Mouse (Mus musculus) midbrain, embryonic 12.5 days (tissue): ENCODE measurements around the gene Gpd2. TPM values are rescaled to one million over a fixed set of nuclear protein-coding genes. Genes with fewer than 3 reads are reported as not detected.

ENCODE experiments used
- ATAC-seq: fragments of 200-750 bp; cut with Nextera tagmentation; 2 replicates; pipeline ENCODE4 v1.8.0; 2017; ENCODE audit warnings: low read depth, moderate TSS enrichment, moderate library complexity; ENCODE audit not compliant: low FRiP score
- H3K27ac ChIP-seq: fragments of 300-500 bp; sonication (generic); replicated peaks from 2 replicates; pipeline ENCODE4 v1.5.1; 2016; ENCODE audit warnings: mild to moderate bottlenecking
- H3K27me3 ChIP-seq: fragments of 300-500 bp; sonication (generic); 2 replicates; pipeline ENCODE4 v1.6.1; 2016; ENCODE audit warnings: mild to moderate bottlenecking
- H3K36me3 ChIP-seq: fragments of 300-500 bp; sonication (generic); 2 replicates; pipeline ENCODE4 v1.6.1; 2016
- H3K4me1 ChIP-seq: fragments of 300-500 bp; sonication (generic); 2 replicates; pipeline ENCODE4 v1.6.1; 2016
- H3K4me2 ChIP-seq: fragments of 300-500 bp; sonication (generic); replicated peaks from 2 replicates; pipeline ENCODE4 v1.6.1; 2016; ENCODE audit warnings: mild to moderate bottlenecking, moderate library complexity
- H3K4me3 ChIP-seq: fragments of 300-500 bp; sonication (generic); 2 replicates; pipeline ENCODE4 v1.5.1; 2016; ENCODE audit warnings: mild to moderate bottlenecking
- H3K9ac ChIP-seq: fragments of 300-500 bp; sonication (generic); replicated peaks from 2 replicates; pipeline ENCODE4 v1.6.1; 2016; ENCODE audit warnings: mild to moderate bottlenecking, moderate library complexity
- H3K9me3 ChIP-seq: fragments of 300-500 bp; sonication (generic); 2 replicates; pipeline ENCODE4 v1.6.1; 2016; ENCODE audit warnings: mild to moderate bottlenecking
- WGBS: fragments of 180-500 bp; shearing (Covaris S2); methylation state at CpG from one replicate; pipeline ENCODE4 v1.1.7; 2016; 5-methylcytosine and 5-hydroxymethylcytosine counted together
- polyA plus RNA-seq: library from polyadenylated mRNA; unstranded; fragments of >200 nt; fragmentation: Nextera tagmentation; extraction: Ambion mirVana; gene quantifications from 2 replicates; pipeline ENCODE4 v1.2.1, GENCODE M21; 2016

The Gpd2 gene
- polyA plus RNA-seq, 1 experiment from 2014 or later: 11.4 TPM

- H3K4me2 ChIP-seq: no peak overlapping the region
- no peaks in the 10 kb centered on the region for H3K9me3 ChIP-seq
- no peak overlapping the region for H3K27ac ChIP-seq
- H3K4me3 ChIP-seq: no peak overlapping the region
- no peak overlapping the region for H3K9ac ChIP-seq
- H3K27me3 ChIP-seq: no peaks in the 10 kb centered on the region
- no peaks in the 10 kb centered on the region for H3K36me3 ChIP-seq
- WGBS: 48% methylated on average over 3 of the region's 3 CpGs
- no peak for ATAC-seq
- H3K4me1 ChIP-seq: 0 out of 2 replicates have a peak, but pooled peaks cover 3% of the 10 kb centered on the region
Observed at GRCm38 (mm10) chr2:57318336-57318735, 80.9 kb downstream of the Gpd2 start.

DNA sequence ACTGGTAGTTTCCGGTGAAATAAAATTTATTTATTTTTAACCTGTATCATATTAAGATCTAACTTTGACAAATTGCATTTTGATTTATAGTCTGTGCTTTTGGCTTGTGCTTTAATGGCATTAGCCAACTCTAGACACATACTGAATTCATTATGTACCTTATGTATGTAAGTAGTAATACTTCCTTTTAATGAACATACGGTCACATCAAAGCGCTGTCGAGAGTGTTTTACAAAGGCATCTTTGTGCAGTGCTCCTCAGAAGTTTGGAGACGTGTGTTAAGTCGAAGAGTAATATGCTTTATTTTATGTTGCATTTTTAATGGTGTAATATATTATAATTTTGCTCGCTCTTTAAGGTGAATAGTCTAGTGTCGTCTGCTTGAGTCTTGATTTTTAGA, 88.7 kb downstream of the Gpd2 start:
- 93% methylated on average over 8 of the region's 8 CpGs for WGBS
- H3K27ac ChIP-seq: no peak overlapping the region
- no peaks in the 10 kb centered on the region for H3K4me1 ChIP-seq
- no peak overlapping the region for H3K4me2 ChIP-seq
- no peak overlapping the region for H3K4me3 ChIP-seq
- no peak for ATAC-seq
- H3K9ac ChIP-seq: no peak overlapping the region
- H3K36me3 ChIP-seq: no peaks in the 10 kb centered on the region
- no peaks in the 10 kb centered on the region for H3K27me3 ChIP-seq
- H3K9me3 ChIP-seq: no peaks in the 10 kb centered on the region

DNA sequence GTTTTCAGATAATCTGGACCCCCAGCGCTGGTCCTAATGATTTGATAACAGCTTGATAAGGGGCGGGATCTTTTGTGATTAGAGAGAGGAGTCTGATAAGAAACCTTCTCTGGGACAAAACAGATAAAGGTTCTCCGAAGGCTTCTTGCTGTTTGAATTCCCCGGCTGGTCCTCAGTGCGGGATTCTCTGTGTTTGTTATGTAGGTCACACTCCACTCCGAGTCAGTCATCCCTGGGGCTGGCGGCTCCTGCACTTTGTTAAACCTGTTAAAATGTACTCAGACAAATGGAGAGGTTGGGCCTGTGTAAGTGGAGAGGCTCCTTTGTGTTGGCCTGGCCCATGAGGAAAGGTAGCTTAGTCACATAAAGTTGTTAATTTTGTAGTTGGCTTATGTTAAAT, 91.9 kb downstream of the Gpd2 start:
- Histone ChIP-seq H3K36me3 (no peaks in the 10 kb centered on the region), H3K27ac (no peak overlapping the region), H3K9me3 (no peaks in the 10 kb centered on the region), H3K4me3 (no peak overlapping the region), H3K9ac (no peak overlapping the region), H3K4me1 (no peaks in the 10 kb centered on the region), H3K27me3 (no peaks in the 10 kb centered on the region), H3K4me2 (no peak overlapping the region)
- 71% methylated on average over 7 of the region's 7 CpGs for WGBS
- no peak for ATAC-seq

- H3K27ac ChIP-seq: no peak overlapping the region
- no peak overlapping the region for H3K4me2 ChIP-seq
- H3K4me1 ChIP-seq: no peaks in the 10 kb centered on the region
- no peaks in the 10 kb centered on the region for H3K36me3 ChIP-seq
- 66% methylated on average over 3 of the region's 3 CpGs for WGBS
- H3K4me3 ChIP-seq: no peak overlapping the region
- no peak for ATAC-seq
- H3K9me3 ChIP-seq: no peaks in the 10 kb centered on the region
- no peaks in the 10 kb centered on the region for H3K27me3 ChIP-seq
- no peak overlapping the region for H3K9ac ChIP-seq
Observed at GRCm38 (mm10) chr2:57330812-57331211, 93.4 kb downstream of the Gpd2 start.

GRCm38 (mm10) chr2:57331266-57331665, 93.8 kb downstream of the Gpd2 start:
- H3K27me3 ChIP-seq: no peaks in the 10 kb centered on the region
- no peaks in the 10 kb centered on the region for H3K4me1 ChIP-seq
- H3K27ac ChIP-seq: no peak overlapping the region
- WGBS: 87% methylated on average over 8 of the region's 8 CpGs
- H3K36me3 ChIP-seq: no peaks in the 10 kb centered on the region
- H3K9ac ChIP-seq: no peak overlapping the region
- no peak for ATAC-seq
- no peaks in the 10 kb centered on the region for H3K9me3 ChIP-seq
- no peak overlapping the region for H3K4me3 ChIP-seq
- H3K4me2 ChIP-seq: no peak overlapping the region

DNA sequence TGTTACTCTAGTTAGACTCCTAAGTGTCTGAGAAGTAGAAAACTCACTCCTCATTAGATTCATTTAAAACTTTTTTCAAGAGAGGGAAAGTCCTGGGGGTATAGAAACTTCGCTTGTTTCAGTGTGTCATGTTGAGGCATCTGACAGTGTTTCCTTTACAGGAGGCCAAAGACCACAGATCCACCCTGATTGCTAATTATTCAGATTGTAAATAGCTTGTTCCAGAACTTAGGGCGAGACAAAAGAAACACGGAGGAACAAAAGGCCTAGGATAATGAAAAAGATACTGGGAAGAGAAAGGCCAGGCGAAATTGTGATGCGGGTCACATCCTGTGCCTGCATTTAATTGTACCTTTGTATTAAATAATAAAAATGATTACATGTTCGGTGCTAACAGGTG, 96.0 kb downstream of the Gpd2 start:
- ATAC-seq: no peak
- WGBS: 72% methylated on average over 6 of the region's 6 CpGs

GRCm38 (mm10) chr2:57335397-57335796, 98.0 kb downstream of the Gpd2 start:
- H3K27ac ChIP-seq: no peak overlapping the region
- ATAC-seq: no peak
- no peak overlapping the region for H3K4me3 ChIP-seq
- 0 out of 2 replicates have a peak, but pooled peaks cover 3% of the 10 kb centered on the region for H3K4me1 ChIP-seq
- H3K4me2 ChIP-seq: no peak overlapping the region
- WGBS: 91% methylated on average over 15 of the region's 15 CpGs
- H3K27me3 ChIP-seq: no peaks in the 10 kb centered on the region
- H3K9me3 ChIP-seq: no peaks in the 10 kb centered on the region
- H3K9ac ChIP-seq: no peak overlapping the region
- H3K36me3 ChIP-seq: no peaks in the 10 kb centered on the region

More for the DNA sequence above, 96.0 kb downstream of the Gpd2 start:
- H3K4me3 ChIP-seq: no peak overlapping the region
- no peaks in the 10 kb centered on the region for H3K36me3 ChIP-seq
- H3K9ac ChIP-seq: no peak overlapping the region
- no peaks in the 10 kb centered on the region for H3K4me1 ChIP-seq
- no peaks in the 10 kb centered on the region for H3K9me3 ChIP-seq
- no peak overlapping the region for H3K4me2 ChIP-seq
- H3K27ac ChIP-seq: no peak overlapping the region
- H3K27me3 ChIP-seq: no peaks in the 10 kb centered on the region

- H3K27ac ChIP-seq: no peak overlapping the region
- no peak overlapping the region for H3K4me2 ChIP-seq
- H3K4me1 ChIP-seq: 0 out of 2 replicates have a peak, but pooled peaks cover 3% of the 10 kb centered on the region
- H3K9me3 ChIP-seq: no peaks in the 10 kb centered on the region
- no peaks in the 10 kb centered on the region for H3K36me3 ChIP-seq
- ATAC-seq: no peak
- H3K27me3 ChIP-seq: no peaks in the 10 kb centered on the region
- no peak overlapping the region for H3K4me3 ChIP-seq
- 93% methylated on average over 16 of the region's 16 CpGs for WGBS
- no peak overlapping the region for H3K9ac ChIP-seq
Observed at GRCm38 (mm10) chr2:57338779-57339178, 101.3 kb downstream of the Gpd2 start.

DNA sequence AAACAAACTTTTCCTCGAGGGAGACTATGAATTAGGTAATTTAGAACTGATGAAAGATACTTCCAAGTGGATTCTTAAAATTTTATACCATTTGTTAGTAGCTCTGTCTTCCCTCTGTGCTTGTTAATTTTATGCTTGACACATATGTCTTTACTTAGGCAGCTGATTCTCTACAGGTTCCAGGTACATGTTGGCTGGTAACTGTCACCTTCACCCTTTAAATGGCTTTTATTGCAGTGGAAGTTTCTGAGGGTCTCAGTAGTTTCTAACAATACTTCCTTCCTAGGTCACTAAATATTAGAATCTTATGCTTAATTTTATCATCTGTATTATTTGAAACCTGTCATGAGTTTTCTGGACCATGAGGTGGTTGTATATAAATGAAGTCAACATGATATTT, 105.5 kb downstream of the Gpd2 start:
- Histone ChIP-seq H3K27ac (no peak overlapping the region), H3K36me3 (no peaks in the 10 kb centered on the region), H3K4me1 (0 out of 2 replicates have a peak, but pooled peaks cover 3% of the 10 kb centered on the region), H3K4me3 (no peak overlapping the region), H3K9me3 (no peaks in the 10 kb centered on the region), H3K9ac (no peak overlapping the region), H3K27me3 (no peaks in the 10 kb centered on the region), H3K4me2 (no peak overlapping the region)
- 38% methylated on average over 1 of the region's 1 CpGs for WGBS
- no peak for ATAC-seq

GRCm38 (mm10) chr2:57350615-57351014, 113.2 kb downstream of the Gpd2 start:
- Histone ChIP-seq H3K9ac (no peak overlapping the region), H3K4me1 (no peaks in the 10 kb centered on the region), H3K9me3 (no peaks in the 10 kb centered on the region), H3K27ac (no peak overlapping the region), H3K27me3 (no peaks in the 10 kb centered on the region), H3K36me3 (no peaks in the 10 kb centered on the region), H3K4me3 (no peak overlapping the region), H3K4me2 (no peak overlapping the region)
- WGBS: 79% methylated on average over 9 of the region's 9 CpGs
- ATAC-seq: no peak

DNA sequence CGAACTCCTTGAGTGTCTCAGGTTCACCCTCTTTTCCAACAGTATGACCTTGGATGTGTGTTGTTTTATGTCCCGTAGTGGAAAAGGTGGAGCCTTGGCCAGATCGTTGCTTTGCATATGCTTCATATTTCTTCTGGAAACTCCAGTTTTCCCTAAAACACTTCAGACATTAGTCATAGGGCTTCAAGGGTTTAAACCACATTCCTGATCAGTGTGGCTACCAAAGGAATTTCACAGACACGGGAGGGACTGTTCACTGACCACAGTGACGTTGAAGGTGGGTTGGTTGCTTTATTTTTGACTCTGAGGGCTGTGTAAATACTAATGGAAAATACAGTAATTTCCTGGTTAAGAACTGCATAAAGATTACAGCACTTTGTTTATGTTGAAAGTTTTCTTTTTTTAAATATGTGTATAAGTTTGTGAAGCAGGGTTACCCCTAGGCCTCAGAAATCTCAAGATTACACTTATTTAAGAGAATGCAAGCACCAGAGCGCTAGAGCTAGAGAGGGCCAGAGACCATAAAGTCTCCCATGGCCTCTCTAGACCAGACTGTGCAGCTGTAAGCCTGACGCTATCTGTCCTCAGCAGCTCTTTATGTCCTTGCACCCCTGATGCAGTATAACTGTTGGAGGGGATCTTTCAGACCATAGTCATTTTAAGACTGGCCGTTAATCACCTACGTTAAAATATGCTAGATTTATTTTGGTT, 116.4 kb downstream of the Gpd2 start:
- Histone ChIP-seq H3K4me2 (no peak overlapping the region), H3K9me3 (no peaks in the 10 kb centered on the region), H3K9ac (no peak overlapping the region), H3K27ac (no peak overlapping the region), H3K27me3 (no peaks in the 10 kb centered on the region), H3K4me3 (no peak overlapping the region), H3K36me3 (no peaks in the 10 kb centered on the region), H3K4me1 (no peaks in the 10 kb centered on the region)
- 89% methylated on average over 9 of the region's 9 CpGs for WGBS
- no peak for ATAC-seq

DNA sequence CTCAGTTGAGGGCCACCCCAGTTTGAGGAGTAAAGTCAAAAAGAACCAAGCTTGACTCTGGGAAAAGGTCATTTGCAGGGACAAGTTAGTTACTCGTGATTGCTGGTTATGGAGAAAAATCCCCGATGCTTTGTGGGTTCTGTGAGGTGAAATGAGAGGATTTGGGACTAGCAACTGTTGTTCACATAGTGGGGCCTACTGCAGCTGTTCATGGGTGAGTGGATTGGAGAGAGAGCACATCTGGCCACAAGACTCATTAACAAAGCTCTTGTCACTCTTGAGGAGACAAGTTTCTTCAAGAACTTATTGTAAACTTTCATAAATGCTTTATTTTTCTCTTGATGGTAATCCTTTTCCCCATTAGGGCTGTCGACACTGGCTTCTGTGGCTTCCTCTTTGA, 117.4 kb downstream of the Gpd2 start:
- no peak overlapping the region for H3K27ac ChIP-seq
- no peak for ATAC-seq
- no peak overlapping the region for H3K4me2 ChIP-seq
- H3K4me3 ChIP-seq: no peak overlapping the region
- no peaks in the 10 kb centered on the region for H3K4me1 ChIP-seq
- H3K27me3 ChIP-seq: no peaks in the 10 kb centered on the region
- H3K9me3 ChIP-seq: no peaks in the 10 kb centered on the region
- no peak overlapping the region for H3K9ac ChIP-seq
- no peaks in the 10 kb centered on the region for H3K36me3 ChIP-seq
- 83% methylated on average over 3 of the region's 3 CpGs for WGBS
